Mouse (Mus musculus): ENCODE data around the gene Gm44965. TPM values are rescaled to one million over a fixed set of nuclear protein-coding genes. Genes with fewer than 3 reads are reported as not detected.
"Not testable (repeated sequence)": the region's sequence is repeated elsewhere in the genome, so short reads cannot be mapped to it uniquely, and the experiment has no call there.

Gene Gm44965
- polyA plus RNA-seq, 1 experiment from 2014 or later = not detected

GRCm38 (mm10) chr6:48602080-48602741 is 8.5 kb downstream of the Gm44965 start:
- no peaks in the 10 kb centered on the region for H3K27me3 ChIP-seq (replicated peaks; ENCODE audit: control insufficient read depth, insufficient read depth, low read length)
- no peak for DNase-seq (ENCODE audit: low spot score)
- H3K27ac ChIP-seq (ENCODE audit: low read depth) = peak overlapping the region; percentile 73
- H3K4me2 ChIP-seq (ENCODE audit: low read length) = peak overlapping the region; percentile 95
- H3K4me3 ChIP-seq (ENCODE audit: low read depth, low read length) = peak overlapping the region; percentile 77
- H3K9me3 ChIP-seq (ENCODE audit: control insufficient read depth, low read length) = peaks cover 12% of the 10 kb centered on the region
- 2% methylated on average over 28 of the region's 28 CpGs for WGBS
- H3K9ac ChIP-seq (ENCODE audit: low read length) = peak overlapping the region; percentile 76
- peaks cover 9% of the 10 kb centered on the region for H3K4me1 ChIP-seq (replicated peaks; ENCODE audit: control insufficient read depth, insufficient read depth, low read length)
- H3K36me3 ChIP-seq (ENCODE audit: control insufficient read depth, insufficient read depth, low read length) = peaks cover 30% of the 10 kb centered on the region
- ATAC-seq (replicated peaks; ENCODE audit: low FRiP score, low TSS enrichment, low read depth) = peak; percentile 78

- H3K4me1 ChIP-seq (replicated peaks; ENCODE audit: control insufficient read depth, insufficient read depth, low read length) = no peaks in the 10 kb centered on the region
- DNase-seq (ENCODE audit: low spot score) (no peak), ATAC-seq (replicated peaks; ENCODE audit: low FRiP score, low TSS enrichment, low read depth) (no peak)
- H3K27me3 ChIP-seq (replicated peaks; ENCODE audit: control insufficient read depth, insufficient read depth, low read length) = no peaks in the 10 kb centered on the region
- no peaks in the 10 kb centered on the region for H3K36me3 ChIP-seq (ENCODE audit: control insufficient read depth, insufficient read depth, low read length)
- H3K4me2 ChIP-seq (ENCODE audit: low read length) = no peak overlapping the region
- no peak overlapping the region for H3K4me3 ChIP-seq (ENCODE audit: low read depth, low read length)
- H3K9me3 ChIP-seq (ENCODE audit: control insufficient read depth, low read length) = no peaks in the 10 kb centered on the region
- H3K27ac ChIP-seq (ENCODE audit: low read depth) = no peak overlapping the region
- 71% methylated on average over 2 of the region's 2 CpGs for WGBS
- H3K9ac ChIP-seq (ENCODE audit: low read length) = no peak overlapping the region
These were observed 14.4 kb downstream of the Gm44965 start for GRCm38 (mm10) chr6:48608124-48608523.

GRCm38 (mm10) chr6:48609512-48609911 is 15.8 kb downstream of the Gm44965 start:
- Histone ChIP-seq H3K9ac (ENCODE audit: low read length) (no peak overlapping the region), H3K36me3 (ENCODE audit: control insufficient read depth, insufficient read depth, low read length) (peaks cover 7% of the 10 kb centered on the region; the same call in 1 of the 2 replicates), H3K4me3 (ENCODE audit: low read depth, low read length) (no peak overlapping the region), H3K27ac (ENCODE audit: low read depth) (no peak overlapping the region), H3K9me3 (ENCODE audit: control insufficient read depth, low read length) (no peaks in the 10 kb centered on the region), H3K27me3 (replicated peaks; ENCODE audit: control insufficient read depth, insufficient read depth, low read length) (no peaks in the 10 kb centered on the region), H3K4me2 (ENCODE audit: low read length) (no peak overlapping the region), H3K4me1 (replicated peaks; ENCODE audit: control insufficient read depth, insufficient read depth, low read length) (no peaks in the 10 kb centered on the region)
- DNase-seq (ENCODE audit: low spot score) = no peak
- ATAC-seq (replicated peaks; ENCODE audit: low FRiP score, low TSS enrichment, low read depth) = no peak
- WGBS = 60% methylated on average over 6 of the region's 7 CpGs

- Histone ChIP-seq H3K4me1 (replicated peaks; ENCODE audit: control insufficient read depth, insufficient read depth, low read length) (no peaks in the 10 kb centered on the region), H3K27ac (ENCODE audit: low read depth) (no peak overlapping the region), H3K9me3 (ENCODE audit: control insufficient read depth, low read length) (no peaks in the 10 kb centered on the region), H3K4me3 (ENCODE audit: low read depth, low read length) (no peak overlapping the region), H3K9ac (ENCODE audit: low read length) (no peak overlapping the region), H3K4me2 (ENCODE audit: low read length) (no peak overlapping the region), H3K36me3 (ENCODE audit: control insufficient read depth, insufficient read depth, low read length) (peaks cover 7% of the 10 kb centered on the region; the same call in 1 of the 2 replicates), H3K27me3 (replicated peaks; ENCODE audit: control insufficient read depth, insufficient read depth, low read length) (no peaks in the 10 kb centered on the region)
- WGBS = 44% methylated on average over 3 of the region's 3 CpGs
- DNase-seq (ENCODE audit: low spot score) (no peak), ATAC-seq (replicated peaks; ENCODE audit: low FRiP score, low TSS enrichment, low read depth) (no peak)
These were observed 16.9 kb downstream of the Gm44965 start for GRCm38 (mm10) chr6:48610657-48611056.

- WGBS = 82% methylated on average over 4 of the region's 4 CpGs
These were observed 19.7 kb downstream of the Gm44965 start for GRCm38 (mm10) chr6:48613464-48613863.

GRCm38 (mm10) chr6:48614756-48615155 is 21.0 kb downstream of the Gm44965 start:
- H3K27ac ChIP-seq (ENCODE audit: low read depth) = no peak overlapping the region
- H3K36me3 ChIP-seq (ENCODE audit: control insufficient read depth, insufficient read depth, low read length) = peaks cover 16% of the 10 kb centered on the region
- DNase-seq (ENCODE audit: low spot score) (no peak), ATAC-seq (replicated peaks; ENCODE audit: low FRiP score, low TSS enrichment, low read depth) (no peak)
- H3K4me1 ChIP-seq (replicated peaks; ENCODE audit: control insufficient read depth, insufficient read depth, low read length) = no peaks in the 10 kb centered on the region
- 89% methylated on average over 5 of the region's 5 CpGs for WGBS
- H3K4me2 ChIP-seq (ENCODE audit: low read length) = no peak overlapping the region
- H3K9me3 ChIP-seq (ENCODE audit: control insufficient read depth, low read length) = no peaks in the 10 kb centered on the region
- no peak overlapping the region for H3K4me3 ChIP-seq (ENCODE audit: low read depth, low read length)
- H3K9ac ChIP-seq (ENCODE audit: low read length) = no peak overlapping the region
- no peaks in the 10 kb centered on the region for H3K27me3 ChIP-seq (replicated peaks; ENCODE audit: control insufficient read depth, insufficient read depth, low read length)

More at GRCm38 (mm10) chr6:48613464-48613863, 19.7 kb downstream of the Gm44965 start:
- Histone ChIP-seq H3K4me2 (ENCODE audit: low read length) (no peak overlapping the region), H3K4me3 (ENCODE audit: low read depth, low read length) (no peak overlapping the region), H3K27me3 (replicated peaks; ENCODE audit: control insufficient read depth, insufficient read depth, low read length) (no peaks in the 10 kb centered on the region), H3K9ac (ENCODE audit: low read length) (no peak overlapping the region), H3K36me3 (ENCODE audit: control insufficient read depth, insufficient read depth, low read length) (peaks cover 7% of the 10 kb centered on the region; the same call in 1 of the 2 replicates), H3K27ac (ENCODE audit: low read depth) (no peak overlapping the region), H3K9me3 (ENCODE audit: control insufficient read depth, low read length) (no peaks in the 10 kb centered on the region), H3K4me1 (replicated peaks; ENCODE audit: control insufficient read depth, insufficient read depth, low read length) (no peaks in the 10 kb centered on the region)
- DNase-seq (ENCODE audit: low spot score) = no peak
- ATAC-seq (replicated peaks; ENCODE audit: low FRiP score, low TSS enrichment, low read depth) = no peak

- WGBS = 93% methylated on average over 30 of the region's 30 CpGs
- no peak for DNase-seq (ENCODE audit: low spot score)
These were observed 26.3 kb downstream of the Gm44965 start for GRCm38 (mm10) chr6:48620031-48620430.

GRCm38 (mm10) chr6:48622186-48622843 is 28.6 kb downstream of the Gm44965 start:
- not testable (repeated sequence) for ATAC-seq (replicated peaks; ENCODE audit: low FRiP score, low TSS enrichment, low read depth); H3K27ac ChIP-seq (ENCODE audit: low read depth); H3K4me1 ChIP-seq (replicated peaks; ENCODE audit: control insufficient read depth, insufficient read depth, low read length); H3K9me3 ChIP-seq (ENCODE audit: control insufficient read depth, low read length); H3K9ac ChIP-seq (ENCODE audit: low read length); DNase-seq (ENCODE audit: low spot score); H3K4me2 ChIP-seq (ENCODE audit: low read length); H3K4me3 ChIP-seq (ENCODE audit: low read depth, low read length)
- WGBS = 87% methylated on average over 8 of the region's 8 CpGs
- H3K27me3 ChIP-seq (replicated peaks; ENCODE audit: control insufficient read depth, insufficient read depth, low read length) = peaks cover 14% of the 10 kb centered on the region
- peaks cover 24% of the 10 kb centered on the region for H3K36me3 ChIP-seq (ENCODE audit: control insufficient read depth, insufficient read depth, low read length)

More at GRCm38 (mm10) chr6:48620031-48620430, 26.3 kb downstream of the Gm44965 start:
- Histone ChIP-seq H3K27me3 (replicated peaks; ENCODE audit: control insufficient read depth, insufficient read depth, low read length) (no peaks in the 10 kb centered on the region), H3K4me1 (replicated peaks; ENCODE audit: control insufficient read depth, insufficient read depth, low read length) (no peaks in the 10 kb centered on the region), H3K9me3 (ENCODE audit: control insufficient read depth, low read length) (no peaks in the 10 kb centered on the region), H3K4me3 (ENCODE audit: low read depth, low read length) (no peak overlapping the region), H3K4me2 (ENCODE audit: low read length) (no peak overlapping the region), H3K36me3 (ENCODE audit: control insufficient read depth, insufficient read depth, low read length) (peaks cover 24% of the 10 kb centered on the region), H3K27ac (ENCODE audit: low read depth) (no peak overlapping the region), H3K9ac (ENCODE audit: low read length) (no peak overlapping the region)
- ATAC-seq (replicated peaks; ENCODE audit: low FRiP score, low TSS enrichment, low read depth) = no peak

Measured in intestine, embryonic 14.5 days (tissue).